Mouse (Mus musculus) heart, embryonic 11.5 days (tissue): ENCODE results near the gene Adgrd1. TPM values are rescaled to one million over a fixed set of nuclear protein-coding genes. Genes with fewer than 3 reads are reported as not detected.

Source experiments
- ATAC-seq: fragments of 200-750 bp; cut with Nextera tagmentation; replicated peaks from 2 replicates; pipeline ENCODE4 v1.8.0; 2017; ENCODE audit warnings: moderate library complexity; ENCODE audit not compliant: insufficient number of reproducible peaks, low FRiP score, low TSS enrichment
- H3K27ac ChIP-seq: fragments of 300-500 bp; sonication (generic); 2 replicates; pipeline ENCODE4 v1.5.1; 2014; ENCODE audit warnings: mild to moderate bottlenecking, low read depth, low read length
- H3K27me3 ChIP-seq: fragments of 300-500 bp; sonication (generic); 2 replicates; pipeline ENCODE4 v1.6.1; 2014; ENCODE audit warnings: mild to moderate bottlenecking, low read length, mixed read lengths; ENCODE audit not compliant: control insufficient read depth, insufficient read depth
- H3K36me3 ChIP-seq: fragments of 300-500 bp; sonication (generic); 2 replicates; pipeline ENCODE4 v1.6.1; 2014; ENCODE audit warnings: mild to moderate bottlenecking, low read length, moderate library complexity, mixed read lengths; ENCODE audit not compliant: control insufficient read depth, insufficient read depth
- H3K4me1 ChIP-seq: fragments of 300-500 bp; sonication (generic); 2 replicates; pipeline ENCODE4 v1.6.1; 2014; ENCODE audit warnings: low read length; ENCODE audit not compliant: control insufficient read depth, insufficient read depth
- H3K4me2 ChIP-seq: fragments of 300-500 bp; sonication (generic); 2 replicates; pipeline ENCODE4 v1.6.1; 2014; ENCODE audit warnings: mild to moderate bottlenecking, moderate library complexity
- H3K4me3 ChIP-seq: fragments of 300-500 bp; sonication (generic); 2 replicates; pipeline ENCODE4 v1.5.1; 2014; ENCODE audit warnings: low read depth, low read length
- H3K9ac ChIP-seq: fragments of 300-500 bp; sonication (generic); 2 replicates; pipeline ENCODE4 v1.6.1; 2014; ENCODE audit warnings: mild to moderate bottlenecking, low read depth, low read length, moderate library complexity
- H3K9me3 ChIP-seq: fragments of 300-500 bp; sonication (generic); replicated peaks from 2 replicates; pipeline ENCODE4 v1.6.1; 2016; ENCODE audit warnings: low read length; ENCODE audit not compliant: control insufficient read depth
- WGBS: fragments of 180-500 bp; shearing (Covaris S2); extraction: QIAGEN DNeasy Blood & Tissue Kit; methylation state at CpG from one replicate; pipeline ENCODE4 v1.1.7; 2014; ENCODE audit not compliant: insufficient replicate concordance; 5-methylcytosine and 5-hydroxymethylcytosine counted together
- polyA plus RNA-seq: library from polyadenylated mRNA; unstranded; fragments of >200 nt; fragmentation: Nextera tagmentation; extraction: Ambion mirVana; gene quantifications from 2 replicates; pipeline ENCODE4 v1.2.1, GENCODE M21; 2014

Gene Adgrd1
- polyA plus RNA-seq, 1 experiment from 2014 or later = 0.31 TPM

DNA sequence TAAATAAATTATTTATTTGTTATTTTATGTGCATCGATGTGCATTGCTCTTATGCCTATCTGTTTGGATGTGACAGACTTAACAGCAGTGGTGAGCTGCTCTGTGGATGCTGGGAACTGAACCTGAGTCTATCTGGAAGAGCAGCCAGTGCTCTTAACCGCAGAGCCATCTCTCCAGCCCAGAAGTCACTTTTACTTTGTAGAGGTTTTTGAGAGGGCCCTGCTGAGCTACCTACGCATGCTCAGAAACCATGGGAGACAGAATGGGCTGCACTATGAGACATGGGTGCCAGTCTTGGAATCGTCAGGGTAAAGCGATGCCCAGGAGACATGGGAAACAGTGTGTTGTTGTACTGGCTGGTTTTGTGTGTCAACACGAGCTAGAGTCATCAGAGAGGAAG, 20.5 kb upstream of the Adgrd1 start:
- Histone ChIP-seq H3K9me3 (no peaks in the 10 kb centered on the region), H3K36me3 (no peaks in the 10 kb centered on the region), H3K9ac (no peak overlapping the region), H3K4me3 (no peak overlapping the region), H3K27me3 (no peaks in the 10 kb centered on the region), H3K27ac (no peak overlapping the region), H3K4me1 (no peaks in the 10 kb centered on the region), H3K4me2 (no peak overlapping the region)
- WGBS = 81% methylated on average over 6 of the region's 6 CpGs
- no peak for ATAC-seq

DNA sequence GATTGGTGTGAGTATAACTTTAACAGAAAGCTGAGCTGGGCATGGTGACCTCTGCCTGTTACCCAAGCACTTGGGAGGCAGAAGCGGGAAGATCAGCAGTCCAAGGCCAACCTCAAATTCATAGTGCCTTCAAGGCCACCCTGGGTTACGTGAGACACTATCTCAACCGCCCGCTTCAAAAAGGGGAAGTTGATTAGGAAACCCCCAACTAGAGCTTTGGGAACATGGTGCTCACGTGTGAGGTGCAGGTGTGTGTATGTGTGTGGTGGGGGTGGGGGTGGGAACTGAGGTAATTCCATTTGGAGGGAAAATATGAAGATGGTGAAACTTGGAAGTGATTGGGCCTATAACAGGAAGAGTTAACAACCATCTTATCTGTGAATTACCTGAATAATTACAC, 19.3 kb upstream of the Adgrd1 start:
- H3K27ac ChIP-seq = no peak overlapping the region
- no peak overlapping the region for H3K4me2 ChIP-seq
- no peak for ATAC-seq
- no peaks in the 10 kb centered on the region for H3K36me3 ChIP-seq
- 80% methylated on average over 5 of the region's 5 CpGs for WGBS
- H3K27me3 ChIP-seq = no peaks in the 10 kb centered on the region
- no peaks in the 10 kb centered on the region for H3K9me3 ChIP-seq
- H3K4me1 ChIP-seq = no peaks in the 10 kb centered on the region
- H3K4me3 ChIP-seq = no peak overlapping the region
- H3K9ac ChIP-seq = no peak overlapping the region

DNA sequence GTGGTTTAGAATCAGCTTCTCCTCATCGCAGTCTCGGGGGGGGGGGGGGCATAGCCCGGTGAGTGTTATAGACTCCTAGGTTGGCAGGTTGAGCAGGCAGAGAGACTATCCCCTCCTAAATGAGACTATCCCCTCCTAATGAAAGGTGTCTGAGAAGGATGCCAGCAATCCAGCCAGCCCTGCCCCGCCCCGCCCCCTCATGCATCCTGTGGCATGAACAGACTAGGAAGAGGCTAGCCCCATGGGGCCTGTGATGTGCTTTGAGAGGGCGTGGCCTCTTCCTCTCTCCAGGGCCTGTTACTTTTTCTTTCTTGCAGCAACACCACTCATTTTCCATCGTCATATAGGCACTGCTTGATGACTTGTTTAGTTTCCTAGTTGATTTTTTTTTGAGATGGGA, 15.0 kb upstream of the Adgrd1 start:
- Histone ChIP-seq H3K4me3 (no peak overlapping the region), H3K4me2 (no peak overlapping the region), H3K36me3 (no peaks in the 10 kb centered on the region), H3K9me3 (no peaks in the 10 kb centered on the region), H3K27ac (no peak overlapping the region), H3K4me1 (no peaks in the 10 kb centered on the region), H3K27me3 (no peaks in the 10 kb centered on the region), H3K9ac (no peak overlapping the region)
- no peak for ATAC-seq
- WGBS = 80% methylated on average over 7 of the region's 7 CpGs

DNA sequence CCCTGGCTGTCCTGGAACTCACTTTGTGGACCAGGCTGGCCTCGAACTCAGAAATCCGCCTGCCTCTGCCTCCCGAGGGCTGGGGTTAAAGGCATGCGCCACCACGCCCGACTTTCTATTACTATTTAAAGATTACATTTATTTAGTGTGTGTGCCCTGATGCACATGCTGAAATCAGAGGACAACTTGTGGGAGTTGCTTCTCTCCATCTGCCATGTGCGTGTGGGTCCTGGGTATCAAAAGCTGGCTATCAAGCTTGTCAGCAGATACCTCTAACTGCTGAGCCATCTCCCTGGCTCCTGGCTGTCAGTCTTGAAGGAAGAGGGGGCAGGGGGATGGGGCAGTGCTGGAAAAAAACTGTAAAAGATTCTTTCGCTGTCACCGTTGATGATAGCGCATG, 11.4 kb upstream of the Adgrd1 start:
- Histone ChIP-seq H3K27ac (no peak overlapping the region), H3K4me1 (no peaks in the 10 kb centered on the region), H3K4me3 (no peak overlapping the region), H3K9ac (no peak overlapping the region), H3K4me2 (no peak overlapping the region), H3K36me3 (no peaks in the 10 kb centered on the region), H3K9me3 (no peaks in the 10 kb centered on the region), H3K27me3 (no peaks in the 10 kb centered on the region)
- no peak for ATAC-seq
- WGBS = 79% methylated on average over 10 of the region's 10 CpGs

DNA sequence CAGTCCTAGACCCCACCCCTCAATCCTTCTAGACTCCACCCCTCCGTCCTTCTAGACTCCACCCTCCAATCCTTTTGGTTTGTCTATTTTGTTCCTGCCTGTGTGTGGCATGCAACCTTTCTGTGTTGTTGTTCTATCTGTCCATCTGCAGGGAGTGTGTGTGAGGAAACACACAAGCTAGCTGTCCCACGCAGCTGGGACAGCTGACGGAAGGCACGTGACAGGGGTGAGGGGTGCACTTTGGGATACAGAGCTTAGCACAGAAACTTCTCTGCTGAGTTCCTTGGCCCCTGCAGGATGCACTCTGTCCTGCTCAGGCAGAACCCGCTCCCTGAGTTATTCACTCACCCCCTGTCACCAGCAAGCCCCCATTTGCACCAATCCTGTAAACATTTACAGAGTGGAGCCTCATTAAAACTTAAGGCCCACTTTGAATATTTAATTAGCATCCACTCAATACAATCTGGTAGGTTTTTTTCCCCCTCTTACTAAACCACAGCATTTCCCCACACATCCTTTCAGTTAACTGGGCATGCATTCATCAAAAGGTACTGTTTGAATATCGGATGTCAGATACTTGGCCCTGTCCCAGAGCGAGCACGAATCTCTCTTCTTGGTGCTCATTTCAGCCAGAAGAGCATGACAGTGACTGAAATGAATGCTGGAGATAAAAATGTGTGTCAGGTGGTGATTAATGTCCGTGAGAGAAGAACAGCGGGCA, 4.0 kb upstream of the Adgrd1 start:
- H3K36me3 ChIP-seq = no peaks in the 10 kb centered on the region
- H3K4me1 ChIP-seq = no peaks in the 10 kb centered on the region
- 69% methylated on average over 10 of the region's 10 CpGs for WGBS
- H3K4me2 ChIP-seq = no peak overlapping the region
- no peak for ATAC-seq
- H3K9me3 ChIP-seq = no peaks in the 10 kb centered on the region
- H3K4me3 ChIP-seq = no peak overlapping the region
- H3K9ac ChIP-seq = no peak overlapping the region
- no peaks in the 10 kb centered on the region for H3K27me3 ChIP-seq
- H3K27ac ChIP-seq = no peak overlapping the region

DNA sequence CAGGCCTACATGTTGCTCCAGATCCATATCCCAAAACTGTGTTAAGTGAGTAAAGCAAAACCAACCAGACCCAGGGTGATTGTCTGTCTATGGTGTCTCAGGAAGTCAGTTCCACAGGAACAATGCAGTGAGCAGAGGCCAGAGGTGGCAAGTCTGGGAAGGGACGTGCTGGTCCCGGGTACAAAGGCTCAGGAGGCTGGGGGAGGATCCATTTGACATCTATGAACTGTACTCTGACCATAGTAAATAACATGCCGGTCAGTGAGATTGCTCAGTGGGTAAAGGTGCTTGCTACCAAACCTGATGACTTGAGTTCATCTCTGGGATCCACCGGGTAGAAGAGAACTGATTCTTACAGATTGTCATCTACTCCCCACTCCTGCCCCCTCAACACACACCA, 3.4 kb upstream of the Adgrd1 start:
- 76% methylated on average over 4 of the region's 4 CpGs for WGBS
- no peaks in the 10 kb centered on the region for H3K36me3 ChIP-seq
- H3K4me2 ChIP-seq = no peak overlapping the region
- H3K4me1 ChIP-seq = no peaks in the 10 kb centered on the region
- H3K4me3 ChIP-seq = no peak overlapping the region
- no peak overlapping the region for H3K9ac ChIP-seq
- H3K27ac ChIP-seq = no peak overlapping the region
- H3K27me3 ChIP-seq = no peaks in the 10 kb centered on the region
- H3K9me3 ChIP-seq = no peaks in the 10 kb centered on the region
- ATAC-seq = no peak

DNA sequence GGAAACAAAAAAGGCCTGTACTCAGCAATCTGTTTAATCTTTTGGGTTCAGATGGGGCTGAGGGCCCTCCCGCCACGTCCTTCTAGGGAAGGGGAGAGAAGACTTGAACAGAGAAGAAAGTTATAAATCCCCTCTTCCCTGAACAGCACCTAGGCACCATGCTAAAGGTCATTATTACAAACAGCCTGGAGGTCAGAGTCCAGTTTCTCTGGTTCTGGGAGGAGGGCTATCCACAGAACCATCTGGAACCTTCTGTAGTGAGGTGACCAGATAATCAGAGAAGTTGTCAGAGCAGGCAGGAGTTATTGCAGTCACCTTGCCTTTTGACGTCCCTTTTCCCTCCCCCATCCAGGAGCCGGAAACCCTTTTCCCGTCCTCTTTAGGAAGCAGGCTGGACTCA, 2.3 kb upstream of the Adgrd1 start:
- H3K9me3 ChIP-seq = no peaks in the 10 kb centered on the region
- no peaks in the 10 kb centered on the region for H3K36me3 ChIP-seq
- no peak overlapping the region for H3K4me2 ChIP-seq
- H3K4me3 ChIP-seq = no peak overlapping the region
- no peak overlapping the region for H3K27ac ChIP-seq
- H3K27me3 ChIP-seq = no peaks in the 10 kb centered on the region; the same call in 1 of the 2 replicates
- no peak overlapping the region for H3K9ac ChIP-seq
- no peaks in the 10 kb centered on the region for H3K4me1 ChIP-seq
- 65% methylated on average over 5 of the region's 5 CpGs for WGBS
- no peak for ATAC-seq

DNA sequence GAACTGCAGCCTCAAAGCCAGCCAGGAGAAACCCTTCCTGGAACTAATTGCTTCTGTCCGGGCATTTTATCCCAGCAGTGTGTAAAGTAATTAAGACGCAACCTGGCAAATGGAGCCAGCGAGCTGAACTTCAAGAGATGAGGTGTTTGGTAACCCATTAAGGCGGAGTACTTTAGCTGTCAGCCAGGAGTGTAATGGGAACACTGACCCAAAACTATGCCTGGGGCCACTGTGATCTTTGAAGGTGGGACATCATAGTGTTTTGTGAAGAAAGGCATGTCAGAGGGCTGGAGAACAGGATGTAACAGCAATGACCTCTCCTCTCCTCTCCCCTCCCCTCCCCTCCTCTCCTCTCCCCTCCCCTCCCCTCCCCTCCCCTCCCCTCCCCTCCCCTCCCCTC, 7.5 kb downstream of the Adgrd1 start:
- H3K9ac ChIP-seq = no peak overlapping the region
- no peak overlapping the region for H3K27ac ChIP-seq
- H3K36me3 ChIP-seq = no peaks in the 10 kb centered on the region
- no peaks in the 10 kb centered on the region for H3K9me3 ChIP-seq
- no peak overlapping the region for H3K4me2 ChIP-seq
- H3K4me3 ChIP-seq = no peak overlapping the region
- WGBS = 63% methylated on average over 4 of the region's 4 CpGs
- no peak for ATAC-seq
- no peaks in the 10 kb centered on the region for H3K4me1 ChIP-seq
- no peaks in the 10 kb centered on the region for H3K27me3 ChIP-seq

DNA sequence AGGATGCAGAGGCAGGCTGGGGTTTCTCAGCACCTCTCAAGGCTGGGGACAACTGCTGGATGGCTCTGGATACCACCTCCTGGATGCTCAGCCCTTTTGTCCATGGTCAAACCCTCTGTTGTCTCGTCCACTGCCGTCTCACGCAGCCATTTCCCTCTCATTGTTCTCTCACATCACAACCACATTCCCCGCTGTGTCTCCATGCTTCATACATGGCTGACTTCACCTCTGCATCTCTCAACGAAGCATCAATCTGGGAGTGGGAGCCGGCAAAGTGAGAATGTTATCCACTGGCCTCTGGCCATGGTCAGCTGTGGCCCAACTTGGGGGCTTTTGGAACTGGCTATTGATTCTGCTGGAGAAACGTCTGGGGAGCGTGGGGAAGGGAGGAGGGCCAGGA, 15.2 kb downstream of the Adgrd1 start:
- no peaks in the 10 kb centered on the region for H3K9me3 ChIP-seq
- H3K4me3 ChIP-seq = no peak overlapping the region
- ATAC-seq = no peak
- no peaks in the 10 kb centered on the region for H3K36me3 ChIP-seq
- no peaks in the 10 kb centered on the region for H3K27me3 ChIP-seq
- H3K4me2 ChIP-seq = no peak overlapping the region
- WGBS = 71% methylated on average over 8 of the region's 8 CpGs
- no peak overlapping the region for H3K27ac ChIP-seq
- no peak overlapping the region for H3K9ac ChIP-seq
- no peaks in the 10 kb centered on the region for H3K4me1 ChIP-seq
